Mouse (Mus musculus): ENCODE measurements around the gene Plcxd1. TPM values are rescaled to one million over a fixed set of nuclear protein-coding genes. Genes with fewer than 3 reads are reported as not detected.
A peak's percentile ranks its signal among the peaks of the same experiment; 100 is the strongest.
"Not testable (repeated sequence)": the region's sequence is repeated elsewhere in the genome, so short reads cannot be mapped to it uniquely, and the experiment has no call there.

Plcxd1 gene
- total RNA-seq (2021) (not detected), polyA plus RNA-seq (2012; rRNA removed) (0.06 and 0.64 TPM in 2 replicates)
- long read RNA-seq, partial matches to known transcripts: 0 of 2 reads
- long read RNA-seq, other reads (novel, unspliced or antisense): 2 of 2 reads

DNA sequence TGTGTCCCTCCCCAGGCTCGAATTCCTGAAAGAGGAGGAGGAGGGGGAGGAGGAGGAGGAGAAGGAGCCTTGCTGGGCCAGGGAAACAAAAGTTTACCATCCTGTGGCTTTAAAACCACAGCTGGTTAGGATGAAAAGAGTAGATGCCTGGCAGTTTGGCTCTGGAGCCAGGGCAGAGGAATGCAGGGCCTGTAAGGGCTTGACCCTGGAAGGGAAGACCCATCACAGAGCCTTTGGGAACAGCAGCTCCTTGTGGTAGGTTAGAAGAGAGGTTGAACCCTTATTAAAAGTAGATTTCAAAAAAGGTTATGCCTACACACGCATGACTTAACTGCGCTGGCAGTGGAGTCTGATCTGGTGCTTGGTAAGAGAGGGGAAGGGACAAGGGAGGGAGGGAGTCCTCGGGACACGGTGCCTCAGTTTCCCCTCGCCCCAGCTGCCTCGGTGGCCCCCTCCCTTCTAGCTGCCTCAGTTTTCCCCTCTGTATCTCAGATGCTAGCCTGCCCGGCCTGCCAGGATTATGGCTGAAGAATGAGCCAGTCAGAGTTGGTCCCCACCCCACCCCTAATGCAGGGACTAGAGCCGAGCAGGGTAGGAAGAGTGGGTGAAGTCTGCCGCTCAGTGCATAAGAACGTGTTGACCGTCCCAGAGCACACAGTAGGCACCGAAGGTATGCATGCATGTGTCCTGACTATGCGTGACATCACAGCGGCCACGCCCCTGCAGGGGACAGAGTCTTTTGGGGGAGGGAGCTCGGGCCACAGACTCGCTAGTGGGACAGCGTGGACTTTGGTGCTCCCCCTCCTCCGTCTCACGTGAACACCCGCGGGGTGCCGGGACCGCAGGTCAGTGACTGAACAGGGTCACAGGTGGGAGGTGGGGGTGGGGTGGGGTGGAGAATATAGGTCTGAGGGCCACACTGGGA, at the start of gene Plcxd1:
TSS of gene Plcxd1 (plus strand) at position 314 of the 925 bp plus-strand sequence.
- WGBS: 16% methylated on average over 25 of the region's 25 CpGs
- Histone ChIP-seq H3K27ac (no peak within 1 kb of the TSS), H3K4me3 (no peak within 1 kb of the TSS)

DNA sequence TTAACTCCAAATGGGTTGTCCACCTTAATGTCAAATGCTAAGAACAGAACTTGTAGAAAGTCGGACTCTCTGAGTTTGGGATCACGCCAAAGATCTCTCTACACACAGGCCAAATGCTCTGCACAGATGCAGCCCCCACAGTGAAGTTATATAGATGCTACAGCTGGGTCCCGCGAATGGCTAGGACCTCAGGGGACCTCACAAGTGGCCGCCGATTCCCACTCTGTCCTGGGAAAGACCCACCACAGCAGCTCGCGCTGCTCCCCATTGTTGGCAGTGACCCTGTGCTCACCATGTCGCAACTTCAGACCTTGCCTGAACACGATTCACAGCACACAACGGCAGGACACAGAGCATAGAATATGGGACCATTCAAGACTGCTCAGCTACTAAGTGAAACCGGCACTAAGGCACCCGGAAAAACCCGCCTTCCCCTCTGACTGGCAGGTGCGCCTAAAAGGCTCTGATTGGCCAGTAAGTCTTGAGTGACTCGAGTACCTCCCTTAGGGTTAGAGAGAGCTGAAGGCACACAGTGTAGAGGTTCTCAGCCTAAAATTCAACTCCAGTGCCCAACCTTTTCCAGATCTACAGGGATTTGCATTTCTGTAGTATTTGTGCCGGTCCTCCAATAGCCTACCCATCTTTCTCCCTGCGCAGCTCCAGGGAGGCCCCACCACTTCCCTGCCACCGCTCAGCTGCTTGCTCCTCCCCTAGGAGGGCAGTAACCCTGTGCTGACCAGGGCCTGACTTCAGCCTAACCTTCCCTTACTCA, 41.9 kb upstream of the Plcxd1 start:
- no peaks in the 10 kb centered on the region for H3K36me3 ChIP-seq (ENCODE audit: control insufficient read depth, insufficient read depth, low read length)
- H3K9ac ChIP-seq (ENCODE audit: low read depth, low read length): peak overlapping the region; percentile 77
- TF ChIP-seq EP300 (IDR thresholded peaks at IDR 0.05; ENCODE audit: insufficient read depth, low read depth, low read length): 0 out of 2 replicates have a peak, but pooled peaks have one; percentile 6
- TF ChIP-seq CTCF (IDR thresholded peaks at IDR 0.05): no peak
- peak; percentile 58 for TF ChIP-seq POLR2A (IDR thresholded peaks at IDR 0.05; ENCODE audit: insufficient read depth, low read depth, low read length)
- intact Hi-C loops (cut with DNase I): loop anchor here (5.0 to 10.0 kb wide), 4 partner anchors 34 to 133 kb away; partner anchors contain the start of genes Chfr, Gm15446, Gm35315 and Zfp932
- no peaks in the 10 kb centered on the region for H3K27me3 ChIP-seq (ENCODE audit: control insufficient read depth, insufficient read depth, low read length)
- H3K4me1 ChIP-seq (ENCODE audit: control insufficient read depth, insufficient read depth, low read length): no peaks in the 10 kb centered on the region
- no peaks in the 10 kb centered on the region for H3K79me2 ChIP-seq (replicated peaks; ENCODE audit: control insufficient read depth, insufficient read depth, low read length)
- 1% methylated on average over 19 of the region's 19 CpGs for WGBS
- peak; percentile 87 to 91 for DNase-seq
- peak overlapping the region; percentile 79 for H3K27ac ChIP-seq
- peak overlapping the region; percentile 85 for H3K4me3 ChIP-seq

More for the DNA sequence above, at the start of gene Plcxd1:
- H3K36me3 ChIP-seq (ENCODE audit: control insufficient read depth, insufficient read depth, low read length): no peaks in the 10 kb centered on the region
- intact Hi-C loops (cut with DNase I): loop anchor here (10.0 kb wide), 1 partner anchor 175 kb away; the partner anchor contains the start of gene Gm15446
- no peak for DNase-seq
- TF ChIP-seq CTCF (IDR thresholded peaks at IDR 0.05) (no peak), POLR2A (IDR thresholded peaks at IDR 0.05; ENCODE audit: insufficient read depth, low read depth, low read length) (no peak), EP300 (IDR thresholded peaks at IDR 0.05; ENCODE audit: insufficient read depth, low read depth, low read length) (no peak)
- H3K9ac ChIP-seq (ENCODE audit: low read depth, low read length): no peak within 1 kb of the TSS
- peaks cover 2% of the 10 kb centered on the region; the same call in 1 of the 2 replicates for H3K27me3 ChIP-seq (ENCODE audit: control insufficient read depth, insufficient read depth, low read length)
- H3K4me1 ChIP-seq (ENCODE audit: control insufficient read depth, insufficient read depth, low read length): peaks cover 2% of the 10 kb centered on the region
- H3K79me2 ChIP-seq (replicated peaks; ENCODE audit: control insufficient read depth, insufficient read depth, low read length): no peaks in the 10 kb centered on the region

DNA sequence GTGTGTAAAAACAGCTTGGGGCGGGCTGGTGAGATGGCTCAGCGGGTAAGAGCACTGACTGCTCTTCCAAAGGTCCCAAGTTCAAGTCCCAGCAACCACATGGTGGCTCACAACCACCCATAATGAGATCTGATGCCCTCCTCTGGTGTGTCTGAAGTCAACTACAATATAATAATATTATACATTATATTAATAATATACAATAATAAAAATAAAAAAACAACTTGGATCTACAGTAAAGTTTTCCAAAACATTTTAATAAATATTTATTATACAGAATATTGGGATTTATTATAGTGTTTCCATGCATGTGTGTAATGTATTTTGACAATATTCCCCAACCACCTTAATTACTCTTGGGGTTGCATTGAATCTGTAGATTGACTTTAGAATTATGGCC, 27.4 kb upstream of the Plcxd1 start, which contains the start of gene Gm17655:
TSS of gene Gm17655 (minus strand) at position 101 of the 400 bp plus-strand sequence.
- H3K4me3 ChIP-seq; DNase-seq; H3K36me3 ChIP-seq (ENCODE audit: control insufficient read depth, insufficient read depth, low read length); H3K27ac ChIP-seq; H3K79me2 ChIP-seq (replicated peaks; ENCODE audit: control insufficient read depth, insufficient read depth, low read length); H3K9ac ChIP-seq (ENCODE audit: low read depth, low read length); H3K4me1 ChIP-seq (ENCODE audit: control insufficient read depth, insufficient read depth, low read length); H3K27me3 ChIP-seq (ENCODE audit: control insufficient read depth, insufficient read depth, low read length); intact Hi-C loops (cut with DNase I): not testable (repeated sequence)
- WGBS: 82% methylated on average over 2 of the region's 2 CpGs

DNA sequence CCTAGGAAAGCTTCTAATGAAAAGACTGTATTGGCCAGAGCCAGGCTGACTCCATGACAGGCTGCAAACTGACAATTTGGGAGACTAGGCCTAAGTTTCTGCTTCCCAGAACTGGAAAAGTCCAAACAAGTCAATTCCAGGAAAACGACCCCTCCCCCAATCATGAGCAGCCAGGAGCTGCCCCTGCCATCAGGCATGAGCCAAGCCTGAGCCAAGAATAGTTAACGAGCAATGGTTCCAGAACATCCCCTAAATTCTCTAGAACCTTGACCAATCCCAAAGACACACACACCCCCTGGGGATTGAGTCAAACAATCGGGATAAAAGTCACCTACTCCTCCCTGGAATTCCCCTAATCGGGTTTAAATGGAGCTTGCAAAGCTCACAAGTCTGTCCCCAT, 16.8 kb upstream of the Plcxd1 start:
- Histone ChIP-seq H3K4me1 (ENCODE audit: control insufficient read depth, insufficient read depth, low read length) (no peaks in the 10 kb centered on the region), H3K79me2 (replicated peaks; ENCODE audit: control insufficient read depth, insufficient read depth, low read length) (no peaks in the 10 kb centered on the region), H3K36me3 (ENCODE audit: control insufficient read depth, insufficient read depth, low read length) (no peaks in the 10 kb centered on the region), H3K4me3 (no peak overlapping the region), H3K27me3 (ENCODE audit: control insufficient read depth, insufficient read depth, low read length) (no peaks in the 10 kb centered on the region), H3K9ac (ENCODE audit: low read depth, low read length) (no peak overlapping the region), H3K27ac (no peak overlapping the region)
- intact Hi-C loops (cut with DNase I): no loop called here
- no peak for TF ChIP-seq EP300 (IDR thresholded peaks at IDR 0.05; ENCODE audit: insufficient read depth, low read depth, low read length)
- DNase-seq: no peak
- 55% methylated on average over 4 of the region's 4 CpGs for WGBS

DNA sequence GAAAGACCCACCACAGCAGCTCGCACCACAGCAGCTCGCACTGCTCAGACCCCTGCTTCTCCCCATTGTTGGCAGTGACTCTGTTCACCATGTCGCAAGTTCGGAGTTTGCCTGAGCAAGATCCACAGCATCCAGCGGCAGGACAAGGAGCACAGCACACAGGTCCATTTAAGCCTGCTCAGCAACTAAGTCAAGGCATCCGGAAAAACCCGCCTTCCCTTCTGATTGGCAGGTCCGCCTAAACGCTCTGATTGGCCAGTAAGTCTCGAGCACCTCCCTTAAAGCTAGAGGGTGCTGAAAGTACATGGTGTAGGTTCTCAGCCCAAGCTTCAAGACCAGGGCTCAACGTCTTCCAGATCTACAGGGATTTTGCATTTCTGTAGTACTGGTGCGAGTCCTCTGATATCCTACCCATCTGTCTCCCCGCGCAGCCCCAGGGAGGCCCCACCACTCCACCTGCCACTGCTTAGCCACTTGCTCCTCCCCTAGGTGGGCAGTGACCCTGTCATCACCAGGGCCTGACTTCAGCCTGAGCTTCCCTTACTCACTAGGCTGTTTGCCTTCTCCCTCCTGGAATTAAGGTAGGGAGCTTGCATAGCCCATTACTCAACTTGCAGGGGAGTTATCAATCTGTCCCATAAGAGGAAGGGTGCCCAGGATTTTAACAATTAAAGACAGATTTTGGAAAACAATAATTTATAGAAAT, 13.5 kb upstream of the Plcxd1 start:
- no peak overlapping the region for H3K9ac ChIP-seq (ENCODE audit: low read depth, low read length)
- intact Hi-C loops (cut with DNase I): no loop called here
- H3K27ac ChIP-seq: no peak overlapping the region
- H3K36me3 ChIP-seq (ENCODE audit: control insufficient read depth, insufficient read depth, low read length): no peaks in the 10 kb centered on the region
- WGBS: 23% methylated on average over 14 of the region's 14 CpGs
- no peak for DNase-seq
- H3K4me3 ChIP-seq: no peak overlapping the region
- H3K27me3 ChIP-seq (ENCODE audit: control insufficient read depth, insufficient read depth, low read length): no peaks in the 10 kb centered on the region
- no peaks in the 10 kb centered on the region for H3K79me2 ChIP-seq (replicated peaks; ENCODE audit: control insufficient read depth, insufficient read depth, low read length)
- TF ChIP-seq EP300 (IDR thresholded peaks at IDR 0.05; ENCODE audit: insufficient read depth, low read depth, low read length): no peak
- TF ChIP-seq CTCF (IDR thresholded peaks at IDR 0.05): no peak
- no peak for TF ChIP-seq POLR2A (IDR thresholded peaks at IDR 0.05; ENCODE audit: insufficient read depth, low read depth, low read length)
- no peaks in the 10 kb centered on the region for H3K4me1 ChIP-seq (ENCODE audit: control insufficient read depth, insufficient read depth, low read length)

Measured in heart, adult 2 months (tissue).